Mouse (Mus musculus): Measurements from ENCODE around the gene Nup188. TPM values are rescaled to one million over a fixed set of nuclear protein-coding genes. Genes with fewer than 3 reads are reported as not detected.

Nup188 gene
- polyA plus RNA-seq, 1 experiment from 2014 or later, result 24.9 TPM

GRCm38 (mm10) chr2:30343601-30344137 is 57.5 kb downstream of the Nup188 start:
- H3K4me3 ChIP-seq, result no peak overlapping the region
- no peaks in the 10 kb centered on the region for H3K4me1 ChIP-seq
- no peak for ATAC-seq
- no peak overlapping the region for H3K27ac ChIP-seq
- H3K36me3 ChIP-seq (ENCODE audit: poor library complexity, severe bottlenecking), result peaks cover 100% of the 10 kb centered on the region
- 65% methylated on average over 14 of the region's 14 CpGs for WGBS
- no peaks in the 10 kb centered on the region for H3K27me3 ChIP-seq
- H3K4me2 ChIP-seq, result no peak overlapping the region
- no peak overlapping the region for H3K9ac ChIP-seq
- no peaks in the 10 kb centered on the region for H3K9me3 ChIP-seq (replicated peaks)

GRCm38 (mm10) chr2:30345971-30346676 is 59.9 kb downstream of the Nup188 start:
- peaks cover 98% of the 10 kb centered on the region for H3K36me3 ChIP-seq (ENCODE audit: poor library complexity, severe bottlenecking)
- H3K27me3 ChIP-seq, result no peaks in the 10 kb centered on the region
- H3K27ac ChIP-seq, result no peak overlapping the region
- no peak overlapping the region for H3K9ac ChIP-seq
- 90% methylated on average over 7 of the region's 7 CpGs for WGBS
- H3K4me3 ChIP-seq, result no peak overlapping the region
- no peaks in the 10 kb centered on the region for H3K9me3 ChIP-seq (replicated peaks)
- ATAC-seq, result no peak
- no peaks in the 10 kb centered on the region for H3K4me1 ChIP-seq
- no peak overlapping the region for H3K4me2 ChIP-seq

- H3K36me3 ChIP-seq (ENCODE audit: poor library complexity, severe bottlenecking), result peaks cover 86% of the 10 kb centered on the region
- H3K4me1 ChIP-seq, result no peaks in the 10 kb centered on the region
- no peak overlapping the region for H3K9ac ChIP-seq
- no peak overlapping the region for H3K27ac ChIP-seq
- no peak overlapping the region for H3K4me3 ChIP-seq
- ATAC-seq, result no peak
- no peaks in the 10 kb centered on the region for H3K9me3 ChIP-seq (replicated peaks)
- WGBS, result 86% methylated on average over 6 of the region's 6 CpGs
- H3K27me3 ChIP-seq, result no peaks in the 10 kb centered on the region
- no peak overlapping the region for H3K4me2 ChIP-seq
These were observed 63.0 kb downstream of the Nup188 start for GRCm38 (mm10) chr2:30349196-30349595.

- ATAC-seq, result no peak
- Histone ChIP-seq H3K9me3 (replicated peaks) (no peaks in the 10 kb centered on the region), H3K36me3 (ENCODE audit: poor library complexity, severe bottlenecking) (peaks cover 77% of the 10 kb centered on the region), H3K9ac (no peak overlapping the region), H3K4me3 (no peak overlapping the region), H3K27ac (no peak overlapping the region), H3K4me1 (no peaks in the 10 kb centered on the region), H3K4me2 (no peak overlapping the region), H3K27me3 (no peaks in the 10 kb centered on the region)
- WGBS, result 90% methylated on average over 2 of the region's 2 CpGs
These were observed 65.0 kb downstream of the Nup188 start for GRCm38 (mm10) chr2:30351149-30351548.

GRCm38 (mm10) chr2:30355861-30356260 is 69.7 kb downstream of the Nup188 start:
- H3K9me3 ChIP-seq (replicated peaks), result no peaks in the 10 kb centered on the region
- no peaks in the 10 kb centered on the region for H3K27me3 ChIP-seq
- 62% methylated on average over 4 of the region's 4 CpGs for WGBS
- no peak overlapping the region for H3K4me3 ChIP-seq
- no peak overlapping the region for H3K4me2 ChIP-seq
- no peak for ATAC-seq
- peaks cover 24% of the 10 kb centered on the region for H3K4me1 ChIP-seq
- no peak overlapping the region for H3K27ac ChIP-seq
- H3K9ac ChIP-seq, result no peak overlapping the region
- H3K36me3 ChIP-seq (ENCODE audit: poor library complexity, severe bottlenecking), result peaks cover 30% of the 10 kb centered on the region

GRCm38 (mm10) chr2:30356266-30356665 is 70.1 kb downstream of the Nup188 start:
- Histone ChIP-seq H3K9ac (no peak overlapping the region), H3K4me1 (peaks cover 24% of the 10 kb centered on the region), H3K27me3 (no peaks in the 10 kb centered on the region), H3K9me3 (replicated peaks) (no peaks in the 10 kb centered on the region), H3K27ac (no peak overlapping the region), H3K36me3 (ENCODE audit: poor library complexity, severe bottlenecking) (peaks cover 30% of the 10 kb centered on the region), H3K4me3 (no peak overlapping the region), H3K4me2 (no peak overlapping the region)
- 61% methylated on average over 4 of the region's 4 CpGs for WGBS
- no peak for ATAC-seq

GRCm38 (mm10) chr2:30356906-30357305 is 70.7 kb downstream of the Nup188 start:
- Histone ChIP-seq H3K27ac (no peak overlapping the region), H3K4me2 (no peak overlapping the region), H3K4me3 (no peak overlapping the region), H3K9ac (0 out of 2 replicates have a peak overlapping the region, but pooled peaks have one; percentile 83), H3K9me3 (replicated peaks) (no peaks in the 10 kb centered on the region), H3K36me3 (ENCODE audit: poor library complexity, severe bottlenecking) (peaks cover 30% of the 10 kb centered on the region), H3K27me3 (no peaks in the 10 kb centered on the region), H3K4me1 (peaks cover 24% of the 10 kb centered on the region)
- no peak for ATAC-seq
- 76% methylated on average over 9 of the region's 9 CpGs for WGBS

- H3K36me3 ChIP-seq (ENCODE audit: poor library complexity, severe bottlenecking), result peaks cover 23% of the 10 kb centered on the region
- H3K9me3 ChIP-seq (replicated peaks), result no peaks in the 10 kb centered on the region
- H3K27ac ChIP-seq, result no peak overlapping the region
- no peaks in the 10 kb centered on the region for H3K27me3 ChIP-seq
- H3K4me3 ChIP-seq, result peak overlapping the region; percentile 58
- no peak for ATAC-seq
- WGBS, result 64% methylated on average over 8 of the region's 8 CpGs
- peak overlapping the region; percentile 83 for H3K9ac ChIP-seq
- H3K4me1 ChIP-seq, result peaks cover 24% of the 10 kb centered on the region
- peak overlapping the region; percentile 82 for H3K4me2 ChIP-seq
These were observed 71.6 kb downstream of the Nup188 start for GRCm38 (mm10) chr2:30357552-30358510.

GRCm38 (mm10) chr2:30358533-30359531 is 72.6 kb downstream of the Nup188 start, which contains the start of gene Sh3glb2:
Sh3glb2 (minus strand) TSS chr2:30359337.
- H3K4me2 ChIP-seq, result peak within 1 kb of the TSS; percentile 82
- peak within 1 kb of the TSS; percentile 83 for H3K9ac ChIP-seq
- WGBS, result 4% methylated on average over 46 of the region's 73 CpGs

GRCm38 (mm10) chr2:30360626-30361025 is 74.4 kb downstream of the Nup188 start:
- H3K4me2 ChIP-seq, result no peak overlapping the region
- 84% methylated on average over 10 of the region's 10 CpGs for WGBS
- ATAC-seq, result no peak
- H3K27ac ChIP-seq, result no peak overlapping the region
- no peaks in the 10 kb centered on the region for H3K36me3 ChIP-seq (ENCODE audit: poor library complexity, severe bottlenecking)
- H3K9ac ChIP-seq, result no peak overlapping the region
- no peak overlapping the region for H3K4me3 ChIP-seq
- no peaks in the 10 kb centered on the region for H3K27me3 ChIP-seq
- H3K4me1 ChIP-seq, result peaks cover 36% of the 10 kb centered on the region
- no peaks in the 10 kb centered on the region for H3K9me3 ChIP-seq (replicated peaks)

More at GRCm38 (mm10) chr2:30358533-30359531, 72.6 kb downstream of the Nup188 start, which contains the start of gene Sh3glb2:
- Histone ChIP-seq H3K36me3 (ENCODE audit: poor library complexity, severe bottlenecking) (peaks cover 14% of the 10 kb centered on the region), H3K27me3 (no peaks in the 10 kb centered on the region), H3K4me3 (peak within 1 kb of the TSS; percentile 58), H3K27ac (peak within 1 kb of the TSS; percentile 49), H3K9me3 (replicated peaks) (no peaks in the 10 kb centered on the region), H3K4me1 (peaks cover 24% of the 10 kb centered on the region)
- ATAC-seq, result peak; percentile 78

- WGBS, result 79% methylated on average over 5 of the region's 5 CpGs
- Histone ChIP-seq H3K4me1 (peaks cover 23% of the 10 kb centered on the region), H3K27me3 (no peaks in the 10 kb centered on the region), H3K4me2 (no peak overlapping the region), H3K27ac (no peak overlapping the region), H3K9ac (no peak overlapping the region), H3K4me3 (no peak overlapping the region), H3K9me3 (replicated peaks) (no peaks in the 10 kb centered on the region), H3K36me3 (ENCODE audit: poor library complexity, severe bottlenecking) (peaks cover 10% of the 10 kb centered on the region)
- ATAC-seq, result no peak
These were observed 76.7 kb downstream of the Nup188 start for GRCm38 (mm10) chr2:30362865-30363264.

Measured in forebrain, embryonic 13.5 days (tissue).